Mouse (Mus musculus) kidney, embryonic 16.5 days (tissue): ENCODE measurements around the gene Fxyd4. TPM values are rescaled to one million over a fixed set of nuclear protein-coding genes. Genes with fewer than 3 reads are reported as not detected.

Source experiments
- ATAC-seq: fragments of 200-750 bp; cut with Nextera tagmentation; 2 replicates; pipeline ENCODE4 v1.8.0; 2017; ENCODE audit warnings: moderate TSS enrichment; ENCODE audit not compliant: low FRiP score, low TSS enrichment
- H3K27ac ChIP-seq: fragments of 300-500 bp; sonication (generic); 2 replicates; pipeline ENCODE4 v1.5.1; 2014; ENCODE audit warnings: low read length
- H3K27me3 ChIP-seq: fragments of 300-500 bp; sonication (generic); 2 replicates; pipeline ENCODE4 v1.6.1; 2014; ENCODE audit warnings: low read length, control low read depth, mixed read lengths; ENCODE audit not compliant: insufficient read depth
- H3K36me3 ChIP-seq: fragments of 300-500 bp; sonication (generic); 2 replicates; pipeline ENCODE4 v1.6.1; 2014; ENCODE audit warnings: low read length, control low read depth, mixed read lengths; ENCODE audit not compliant: insufficient read depth
- H3K4me1 ChIP-seq: fragments of 300-500 bp; sonication (generic); 2 replicates; pipeline ENCODE4 v1.6.1; 2014; ENCODE audit warnings: low read length, control low read depth, mixed read lengths; ENCODE audit not compliant: insufficient read depth
- H3K4me2 ChIP-seq: fragments of 300-500 bp; sonication (generic); replicated peaks from 2 replicates; pipeline ENCODE4 v1.6.1; 2014; ENCODE audit warnings: low read depth, low read length
- H3K4me3 ChIP-seq: fragments of 300-500 bp; sonication (generic); 2 replicates; pipeline ENCODE4 v1.5.1; 2014; ENCODE audit warnings: mild to moderate bottlenecking, low read length
- H3K9ac ChIP-seq: fragments of 300-500 bp; sonication (generic); replicated peaks from 2 replicates; pipeline ENCODE4 v1.6.1; 2014; ENCODE audit warnings: low read length
- H3K9me3 ChIP-seq: fragments of 300-500 bp; sonication (generic); 2 replicates; pipeline ENCODE4 v1.6.1; 2016; ENCODE audit warnings: low read length, control low read depth
- WGBS: fragments of 180-500 bp; shearing (Covaris S2); extraction: QIAGEN DNeasy Blood & Tissue Kit; methylation state at CpG from one replicate; pipeline ENCODE4 v1.1.7; 2014; 5-methylcytosine and 5-hydroxymethylcytosine counted together
- polyA plus RNA-seq: library from polyadenylated mRNA; unstranded; fragments of >200 nt; fragmentation: Nextera tagmentation; extraction: Ambion mirVana; gene quantifications from 2 replicates; pipeline ENCODE4 v1.2.1, GENCODE M21; 2015

Gene Fxyd4
- 98.1 and 98.5 TPM in 2 replicates for polyA plus RNA-seq

DNA sequence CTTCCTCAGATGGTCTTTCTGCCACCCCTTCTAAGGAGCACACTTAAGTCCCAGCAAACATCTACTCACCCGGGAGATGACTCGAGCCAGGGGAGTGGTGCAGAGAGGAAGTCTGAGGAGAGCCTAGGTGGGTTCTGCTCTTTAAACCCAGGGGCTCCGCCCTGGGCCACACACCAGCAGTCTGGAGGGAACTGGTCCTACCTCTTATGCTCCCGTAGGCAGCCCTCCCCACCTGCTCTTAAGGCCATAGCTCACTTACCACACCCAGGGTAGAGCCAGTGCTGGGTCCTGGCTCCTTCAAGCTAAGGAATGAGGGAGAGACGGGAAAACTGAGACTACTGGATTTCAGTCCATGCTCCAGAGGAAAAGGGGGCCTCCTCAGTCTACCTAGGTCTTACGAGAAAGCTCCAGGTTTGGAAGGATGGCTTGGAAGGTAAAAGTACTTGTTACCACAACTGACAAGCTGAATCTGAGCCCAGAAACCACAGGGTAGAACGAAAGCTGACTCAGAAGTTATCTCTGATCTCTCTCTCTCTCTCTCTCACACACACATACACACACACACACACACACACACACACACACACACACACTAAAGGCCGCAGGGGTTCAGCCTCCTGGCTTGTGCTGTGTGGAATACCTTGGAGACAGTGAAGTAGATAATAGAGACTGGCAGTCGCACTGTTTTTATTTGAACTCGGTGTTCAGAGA is at the start of gene Fxyd4:
Gene Fxyd4, minus strand, starts transcription at position 471 of the 711 bp plus-strand sequence.
- Histone ChIP-seq H3K36me3 (no peaks in the 10 kb centered on the region), H3K9me3 (no peaks in the 10 kb centered on the region), H3K4me1 (no peaks in the 10 kb centered on the region), H3K27me3 (no peaks in the 10 kb centered on the region), H3K9ac (peak within 1 kb of the TSS; percentile 23; the same call in 1 of the 2 replicates), H3K27ac (peak within 1 kb of the TSS; percentile 72), H3K4me2 (no peak within 1 kb of the TSS), H3K4me3 (0 out of 2 replicates have a peak within 1 kb of the TSS, but pooled peaks have one; percentile 9)
- peak; percentile 87 for ATAC-seq
- 66% methylated on average over 10 of the region's 10 CpGs for WGBS

DNA sequence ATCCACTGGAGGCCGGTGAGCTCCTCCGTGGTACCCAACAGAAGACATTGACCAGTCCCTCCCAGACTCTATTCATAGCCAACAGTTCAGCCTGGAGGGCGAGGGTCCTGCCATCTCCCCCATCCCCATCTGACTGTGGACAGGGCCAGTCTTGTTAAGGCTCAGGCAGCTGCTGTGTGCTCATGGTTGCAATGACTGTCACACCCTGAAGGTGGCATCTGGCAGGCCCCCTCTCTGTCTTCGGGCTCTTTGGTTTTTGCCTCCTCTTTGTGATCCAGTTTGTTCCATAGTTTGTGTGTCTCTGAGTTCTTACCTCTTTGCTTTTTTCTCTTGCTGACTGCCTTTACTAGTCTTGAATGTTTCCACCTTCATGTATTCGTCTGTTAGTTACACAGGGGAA is 49.7 kb upstream of the Fxyd4 start:
- Histone ChIP-seq H3K9me3 (no peaks in the 10 kb centered on the region), H3K27me3 (no peaks in the 10 kb centered on the region), H3K27ac (no peak overlapping the region), H3K4me3 (no peak overlapping the region), H3K36me3 (no peaks in the 10 kb centered on the region), H3K4me2 (no peak overlapping the region), H3K4me1 (no peaks in the 10 kb centered on the region), H3K9ac (no peak overlapping the region)
- ATAC-seq, result no peak
- WGBS, result 67% methylated on average over 5 of the region's 5 CpGs

DNA sequence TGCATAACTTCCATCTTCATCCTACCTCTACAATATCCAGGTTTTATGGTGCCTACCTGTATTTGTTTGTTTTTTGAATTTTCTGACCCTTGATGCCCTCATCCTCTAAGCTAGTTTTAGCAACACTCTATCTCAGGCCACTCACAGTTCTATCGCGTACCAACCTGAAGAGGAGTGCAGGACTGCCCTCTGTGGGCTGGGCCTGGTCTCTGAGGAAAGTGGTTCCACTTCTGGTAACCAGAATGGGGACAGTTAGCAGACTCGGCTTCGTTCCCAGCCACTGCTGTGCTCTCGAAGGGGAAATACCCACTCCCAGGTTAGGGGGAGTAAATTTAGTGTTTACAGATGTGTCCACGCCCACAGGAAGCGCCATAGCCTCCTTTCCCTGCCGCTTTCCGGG is 29.2 kb upstream of the Fxyd4 start:
- Histone ChIP-seq H3K27me3 (no peaks in the 10 kb centered on the region), H3K36me3 (no peaks in the 10 kb centered on the region), H3K4me3 (no peak overlapping the region), H3K4me2 (0 out of 2 replicates have a peak overlapping the region, but pooled peaks have one; percentile 1), H3K9ac (no peak overlapping the region), H3K4me1 (peaks cover 8% of the 10 kb centered on the region; the same call in 1 of the 2 replicates), H3K9me3 (no peaks in the 10 kb centered on the region), H3K27ac (no peak overlapping the region)
- WGBS, result 14% methylated on average over 9 of the region's 9 CpGs
- ATAC-seq, result peak; percentile 65

DNA sequence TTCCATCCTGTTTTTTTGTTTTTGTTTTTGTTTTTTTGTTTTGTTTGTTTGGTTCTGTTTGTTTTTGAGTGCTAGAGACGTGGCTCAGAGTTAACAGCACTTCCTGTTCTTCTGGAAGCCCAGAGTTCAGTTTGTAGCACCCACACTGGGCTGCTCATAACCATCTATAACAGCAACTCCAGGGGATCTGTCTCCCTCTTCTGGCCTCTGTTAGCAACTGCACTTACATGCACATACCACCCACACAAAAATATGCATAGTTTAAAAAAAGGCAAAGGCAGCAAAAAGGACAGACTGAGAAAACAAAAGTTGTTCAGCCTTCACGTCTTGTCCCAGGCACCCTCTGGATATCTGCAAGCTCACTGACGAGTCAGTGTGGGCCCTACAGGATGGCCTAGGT is 25.7 kb upstream of the Fxyd4 start:
- H3K27ac ChIP-seq, result no peak overlapping the region
- H3K36me3 ChIP-seq, result no peaks in the 10 kb centered on the region
- H3K9me3 ChIP-seq, result no peaks in the 10 kb centered on the region
- no peaks in the 10 kb centered on the region for H3K27me3 ChIP-seq
- no peak for ATAC-seq
- H3K9ac ChIP-seq, result no peak overlapping the region
- no peak overlapping the region for H3K4me3 ChIP-seq
- peaks cover 8% of the 10 kb centered on the region; the same call in 1 of the 2 replicates for H3K4me1 ChIP-seq
- WGBS, result 80% methylated on average over 3 of the region's 3 CpGs
- no peak overlapping the region for H3K4me2 ChIP-seq

DNA sequence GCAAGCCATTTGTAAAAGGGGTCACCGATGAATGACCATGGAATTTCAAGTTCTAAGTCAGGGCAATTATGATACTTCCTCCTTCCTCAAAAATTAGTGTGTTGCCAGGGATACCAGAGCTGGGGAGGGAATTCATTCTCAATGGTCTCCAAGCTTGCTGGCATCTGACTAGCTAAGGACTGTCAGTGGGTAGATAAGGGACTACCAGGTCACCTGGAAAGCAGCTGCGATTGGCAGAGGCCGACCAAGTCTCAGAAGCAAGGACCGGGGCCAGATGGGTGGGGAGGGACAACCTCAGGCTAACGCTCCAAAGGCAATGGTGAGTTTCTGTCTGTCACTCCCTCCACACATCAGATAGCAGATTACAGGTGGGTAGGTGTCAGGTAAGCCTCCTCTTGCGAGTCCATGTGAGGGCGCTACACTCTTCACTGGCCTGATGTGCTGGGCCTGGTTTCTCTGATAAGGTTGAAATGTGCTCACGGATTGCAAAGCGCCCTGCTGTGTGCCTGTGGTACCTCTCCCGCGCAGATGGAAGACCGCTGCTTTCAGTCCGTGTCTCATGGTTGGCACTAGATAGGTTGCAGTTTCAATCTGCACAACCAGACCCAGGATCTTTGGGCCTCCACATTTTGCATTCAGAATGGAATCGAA is 19.5 kb upstream of the Fxyd4 start:
- H3K36me3 ChIP-seq, result no peaks in the 10 kb centered on the region
- no peaks in the 10 kb centered on the region for H3K27me3 ChIP-seq
- WGBS, result 24% methylated on average over 14 of the region's 14 CpGs
- H3K4me2 ChIP-seq, result no peak overlapping the region; the same call in 1 of the 2 replicates
- ATAC-seq, result peak; percentile 63
- H3K27ac ChIP-seq, result peak overlapping the region; percentile 75
- no peak overlapping the region for H3K9ac ChIP-seq
- H3K4me1 ChIP-seq, result 0 out of 2 replicates have a peak, but pooled peaks cover 5% of the 10 kb centered on the region
- no peak overlapping the region for H3K4me3 ChIP-seq
- H3K9me3 ChIP-seq, result peaks cover 4% of the 10 kb centered on the region; the same call in 1 of the 2 replicates

DNA sequence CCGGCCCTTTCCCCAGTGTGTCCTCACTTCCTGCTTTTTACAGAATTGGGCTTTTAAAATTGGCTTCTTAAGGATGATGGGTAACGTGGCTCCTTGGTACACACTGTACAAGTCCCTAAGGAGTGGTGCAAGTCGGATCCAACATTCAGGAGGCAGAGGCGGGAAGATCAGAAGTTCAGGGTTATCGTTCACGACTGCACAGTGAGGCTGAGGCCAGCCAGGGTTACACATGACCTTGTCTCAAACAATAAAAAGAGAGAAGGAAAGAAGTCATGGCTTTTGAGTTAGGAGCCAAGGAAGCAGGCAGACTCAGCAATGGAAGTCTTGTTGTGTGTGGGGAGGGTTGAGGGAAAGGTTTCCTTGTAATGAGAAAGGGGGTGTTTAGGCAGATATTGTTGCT is 18.7 kb upstream of the Fxyd4 start:
- Histone ChIP-seq H3K4me2 (no peak overlapping the region), H3K4me3 (no peak overlapping the region), H3K9me3 (peaks cover 4% of the 10 kb centered on the region; the same call in 1 of the 2 replicates), H3K9ac (no peak overlapping the region), H3K4me1 (0 out of 2 replicates have a peak, but pooled peaks cover 5% of the 10 kb centered on the region), H3K27ac (peak overlapping the region; percentile 63), H3K36me3 (no peaks in the 10 kb centered on the region), H3K27me3 (no peaks in the 10 kb centered on the region)
- ATAC-seq, result no peak
- WGBS, result 59% methylated on average over 6 of the region's 6 CpGs

DNA sequence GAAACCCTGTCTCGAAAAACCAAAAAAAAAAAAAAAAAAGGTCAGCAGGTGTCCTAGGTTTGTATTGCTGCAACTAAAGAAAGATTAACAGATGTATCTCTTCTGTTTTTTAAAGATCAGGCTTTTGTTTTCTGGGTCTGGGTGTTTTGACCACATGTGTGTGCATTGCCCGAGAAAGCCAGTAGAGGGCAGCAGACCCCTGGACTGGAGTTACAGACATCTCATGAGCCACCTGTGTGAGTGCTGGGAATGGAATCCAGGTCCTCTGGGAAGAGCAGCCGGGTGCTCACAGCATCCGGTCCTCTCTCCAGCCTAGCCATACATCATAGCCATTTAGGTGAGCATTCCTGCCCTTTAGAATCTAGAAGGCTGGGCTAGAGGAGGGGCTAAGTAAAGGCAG is 14.8 kb upstream of the Fxyd4 start:
- no peak overlapping the region for H3K27ac ChIP-seq
- 87% methylated on average over 4 of the region's 4 CpGs for WGBS
- H3K9ac ChIP-seq, result no peak overlapping the region
- H3K27me3 ChIP-seq, result no peaks in the 10 kb centered on the region
- H3K36me3 ChIP-seq, result no peaks in the 10 kb centered on the region
- H3K9me3 ChIP-seq, result peaks cover 4% of the 10 kb centered on the region; the same call in 1 of the 2 replicates
- 0 out of 2 replicates have a peak, but pooled peaks cover 5% of the 10 kb centered on the region for H3K4me1 ChIP-seq
- no peak overlapping the region for H3K4me2 ChIP-seq
- no peak overlapping the region for H3K4me3 ChIP-seq
- no peak for ATAC-seq

DNA sequence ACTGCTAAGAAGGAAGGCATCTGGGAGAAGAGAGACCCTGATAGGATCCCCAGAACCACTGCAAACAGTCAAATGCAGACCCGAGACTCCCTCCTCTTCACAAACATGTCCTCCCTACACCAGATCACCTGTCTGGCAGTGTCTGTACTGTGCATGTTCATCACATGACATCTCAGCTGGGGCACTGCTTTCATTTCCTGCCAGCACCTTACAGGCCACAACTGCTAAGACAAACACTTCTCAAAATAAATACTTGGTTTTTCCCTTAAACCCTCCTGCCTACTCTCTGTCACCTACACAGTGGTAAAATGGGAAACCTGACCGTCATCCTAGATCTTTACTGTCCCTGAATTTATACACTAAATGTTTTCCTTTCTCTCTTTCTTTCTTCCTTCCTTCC is 6.4 kb upstream of the Fxyd4 start:
- Histone ChIP-seq H3K36me3 (no peaks in the 10 kb centered on the region), H3K4me2 (no peak overlapping the region), H3K27ac (no peak overlapping the region), H3K9me3 (no peaks in the 10 kb centered on the region), H3K27me3 (no peaks in the 10 kb centered on the region), H3K4me3 (no peak overlapping the region), H3K4me1 (no peaks in the 10 kb centered on the region), H3K9ac (no peak overlapping the region)
- 87% methylated on average over 2 of the region's 2 CpGs for whole genome bisulfite sequencing
- ATAC-seq, result no peak

DNA sequence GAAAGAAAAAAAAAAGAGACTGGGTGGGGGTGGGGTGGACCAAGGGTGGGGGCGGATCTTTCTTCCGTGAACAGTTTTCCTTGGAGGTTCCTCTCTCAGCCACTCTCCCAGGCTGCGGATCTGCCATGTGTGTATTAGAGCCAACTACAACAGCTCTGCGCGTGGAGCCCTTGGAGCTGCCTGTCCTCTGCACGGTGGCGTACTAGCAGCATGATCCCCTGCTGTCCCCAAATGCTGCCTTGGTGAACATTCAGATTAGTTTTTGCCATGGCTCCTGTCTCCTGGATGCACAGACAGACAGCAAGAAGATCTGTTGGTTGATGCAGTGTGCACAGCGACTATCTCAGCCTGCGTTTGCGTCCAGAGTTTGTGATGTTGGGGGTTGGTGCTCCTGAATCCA is 5.3 kb upstream of the Fxyd4 start:
- H3K9me3 ChIP-seq, result no peaks in the 10 kb centered on the region
- WGBS, result 74% methylated on average over 10 of the region's 10 CpGs

DNA sequence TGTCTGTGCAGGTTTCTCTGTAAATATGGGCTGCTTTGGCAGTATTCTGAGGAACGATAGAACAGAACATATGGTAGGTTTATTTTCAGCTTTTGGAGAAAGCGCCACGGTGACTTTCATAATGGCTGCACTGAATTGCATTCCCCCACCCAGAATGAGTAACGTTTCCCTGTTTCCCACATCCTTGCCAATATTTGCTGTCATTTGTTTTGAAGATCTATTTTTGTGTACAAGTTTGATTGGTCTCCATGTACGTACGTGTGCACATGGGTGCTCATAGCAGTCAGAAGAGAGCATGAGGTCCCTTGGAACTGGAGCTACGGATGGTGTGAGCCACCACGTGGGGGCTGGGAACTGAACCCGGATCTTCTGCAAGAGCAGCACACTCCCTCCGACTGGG is 1.5 kb upstream of the Fxyd4 start:
- no peak for ATAC-seq
- no peak overlapping the region for H3K27ac ChIP-seq
- H3K4me3 ChIP-seq, result no peak overlapping the region
- WGBS, result 92% methylated on average over 10 of the region's 10 CpGs
- H3K36me3 ChIP-seq, result no peaks in the 10 kb centered on the region
- H3K4me2 ChIP-seq, result no peak overlapping the region
- no peaks in the 10 kb centered on the region for H3K27me3 ChIP-seq
- H3K9ac ChIP-seq, result no peak overlapping the region
- no peaks in the 10 kb centered on the region for H3K4me1 ChIP-seq
- H3K9me3 ChIP-seq, result no peaks in the 10 kb centered on the region

More for the DNA sequence above, 5.3 kb upstream of the Fxyd4 start:
- H3K4me3 ChIP-seq, result no peak overlapping the region
- H3K4me1 ChIP-seq, result no peaks in the 10 kb centered on the region
- H3K27me3 ChIP-seq, result no peaks in the 10 kb centered on the region
- H3K9ac ChIP-seq, result no peak overlapping the region
- no peaks in the 10 kb centered on the region for H3K36me3 ChIP-seq
- ATAC-seq, result no peak
- H3K27ac ChIP-seq, result no peak overlapping the region
- H3K4me2 ChIP-seq, result no peak overlapping the region
